In genomic region chr12:86786149-86787019, GRCm38 (mm10) we compare ENCODE assay signal across 10 mouse cellular contexts. TPM values are rescaled to one million over a fixed set of nuclear protein-coding genes. Genes with fewer than 3 reads are reported as not detected.
DNase-seq lines count a peak whose midpoint lies in the region; ATAC-seq lines count a peak whose summit lies in the region.
"Had no signal": no experiment of that assay in that cellular context is flagged by ENCODE, and none has a peak within 500 bp of the region (broad histone marks: within the 10 kb centered on the region; RNA-seq: fewer than 3 reads in every experiment).

No protein-coding gene starts in this region.

- no peak overlapping the region for H3K4me3 ChIP-seq in limb, embryonic 12.5 days (replicated peaks)
- H3K4me3 ChIP-seq in limb, embryonic 10.5 days, result no peak overlapping the region
- no peak overlapping the region for H3K4me3 ChIP-seq in forebrain, embryonic 14.5 days (ENCODE audit: low read depth, low read length)
- H3K4me3 ChIP-seq in midbrain, embryonic 13.5 days (replicated peaks), result no peak overlapping the region

- H3K36me3 ChIP-seq in limb, embryonic 12.5 days, result no peaks in the 10 kb centered on the region
- H3K36me3 ChIP-seq in limb, embryonic 10.5 days, result no peaks in the 10 kb centered on the region
- no peaks in the 10 kb centered on the region for H3K36me3 ChIP-seq in forebrain, embryonic 14.5 days (ENCODE audit: control insufficient read depth, insufficient read depth, low read length)
- no peaks in the 10 kb centered on the region for H3K36me3 ChIP-seq in midbrain, embryonic 13.5 days

- DNase-seq in limb, embryonic 10.5 days (ENCODE audit: low spot score), result no peak
- DNase-seq in cerebellum, postnatal 36 days, result peak; percentile 37 to 39
- DNase-seq in forebrain, embryonic 14.5 days (ENCODE audit: low spot score), result peak; percentile 92
- DNase-seq in yolk sac, embryonic 10.5 days (ENCODE audit: low spot score), result no peak
- DNase-seq in layer of hippocampus, postnatal 25 days (ENCODE audit: extremely low spot score in 1 of 2, low spot score in 1 of 2), result no peak
- DNase-seq: lung, postnatal 4 days had no signal

- H3K9me3 ChIP-seq in limb, embryonic 12.5 days, result no peaks in the 10 kb centered on the region
- H3K9me3 ChIP-seq in limb, embryonic 10.5 days (replicated peaks), result no peaks in the 10 kb centered on the region
- no peaks in the 10 kb centered on the region for H3K9me3 ChIP-seq in forebrain, embryonic 14.5 days (replicated peaks; ENCODE audit: control insufficient read depth, low read length)
- no peaks in the 10 kb centered on the region for H3K9me3 ChIP-seq in midbrain, embryonic 13.5 days

- no peak overlapping the region for H3K4me2 ChIP-seq in limb, embryonic 12.5 days
- H3K4me2 ChIP-seq in forebrain, embryonic 14.5 days (ENCODE audit: low read length), result no peak overlapping the region
- H3K4me2 ChIP-seq in midbrain, embryonic 13.5 days (replicated peaks), result no peak overlapping the region

- no peak for ATAC-seq in limb, embryonic 12.5 days (ENCODE audit: insufficient number of reproducible peaks, insufficient read depth, low FRiP score, low TSS enrichment, low read depth)
- peak; percentile 82 for ATAC-seq in forebrain, embryonic 14.5 days
- ATAC-seq in midbrain, embryonic 13.5 days, result peak; percentile 62

- H3K27ac ChIP-seq in limb, embryonic 12.5 days, result peak overlapping the region; percentile 29; the same call in 1 of the 2 replicates
- no peak overlapping the region for H3K27ac ChIP-seq in limb, embryonic 10.5 days
- peak overlapping the region; percentile 88 for H3K27ac ChIP-seq in forebrain, embryonic 14.5 days (ENCODE audit: low read depth, low read length)
- peak overlapping the region; percentile 80 for H3K27ac ChIP-seq in midbrain, embryonic 13.5 days

- no peak overlapping the region for H3K9ac ChIP-seq in limb, embryonic 12.5 days (replicated peaks)
- no peak overlapping the region for H3K9ac ChIP-seq in forebrain, embryonic 14.5 days (ENCODE audit: low read length)
- 0 out of 2 replicates have a peak overlapping the region, but pooled peaks have one; percentile 25 for H3K9ac ChIP-seq in midbrain, embryonic 13.5 days (replicated peaks)

- H3K27me3 ChIP-seq in limb, embryonic 12.5 days, result no peaks in the 10 kb centered on the region
- H3K27me3 ChIP-seq in limb, embryonic 10.5 days (ENCODE audit: low read depth, poor library complexity, severe bottlenecking), result no peaks in the 10 kb centered on the region
- H3K27me3 ChIP-seq in forebrain, embryonic 14.5 days (replicated peaks; ENCODE audit: control insufficient read depth, insufficient read depth, low read length), result no peaks in the 10 kb centered on the region
- H3K27me3 ChIP-seq in midbrain, embryonic 13.5 days, result no peaks in the 10 kb centered on the region

- 66% methylated on average over 12 of the region's 12 CpGs for WGBS in limb, embryonic 12.5 days
- 75% methylated on average over 12 of the region's 12 CpGs for WGBS in limb, embryonic 10.5 days
- 18% methylated on average over 12 of the region's 12 CpGs for WGBS in forebrain, embryonic 14.5 days
- 18% methylated on average over 12 of the region's 12 CpGs for WGBS in midbrain, embryonic 13.5 days

- peaks cover 12% of the 10 kb centered on the region; the same call in 1 of the 2 replicates for H3K4me1 ChIP-seq in limb, embryonic 12.5 days (replicated peaks)
- H3K4me1 ChIP-seq in limb, embryonic 10.5 days, result peaks cover 13% of the 10 kb centered on the region
- H3K4me1 ChIP-seq in forebrain, embryonic 14.5 days (ENCODE audit: control insufficient read depth, insufficient read depth, low read length), result peaks cover 30% of the 10 kb centered on the region
- H3K4me1 ChIP-seq in midbrain, embryonic 13.5 days (replicated peaks), result peaks cover 49% of the 10 kb centered on the region

RNA-seq across cellular contexts. Expression of gene Lrrc74a, which starts 52.2 kb away (rescaled TPM):
- not detected in 2 replicates for polyA plus RNA-seq in limb, embryonic 12.5 days (2016; fragmentation: Nextera tagmentation; extraction: Ambion mirVana)
- polyA plus RNA-seq in limb, embryonic 10.5 days (2016; fragmentation: Nextera tagmentation; extraction: Ambion mirVana), result not detected in 2 replicates
- polyA plus RNA-seq in forebrain, embryonic 14.5 days (2014; fragmentation: Nextera tagmentation; extraction: Ambion mirVana), result not detected in 2 replicates
- polyA plus RNA-seq in midbrain, embryonic 13.5 days (2015; fragmentation: Nextera tagmentation; extraction: Ambion mirVana), result not detected in 2 replicates
- total RNA-seq in layer of hippocampus, postnatal 25 days (2021), result not detected
- total RNA-seq: gastrocnemius, postnatal 4 days had no signal
- polyA plus RNA-seq: urinary bladder, adult 2 months had no signal

Comparison
In these comparisons a context has a peak if more than half of its experiments do, and no peak if none do; other contexts are left out.
1. DNase-seq: peak in cerebellum, postnatal 36 days (2 of 2) and forebrain, embryonic 14.5 days (single experiment); none in limb, embryonic 10.5 days (single experiment), yolk sac, embryonic 10.5 days (single experiment) and layer of hippocampus, postnatal 25 days (0 of 2).